Mouse (Mus musculus): ENCODE measurements around the gene Slain2. TPM values are rescaled to one million over a fixed set of nuclear protein-coding genes. Genes with fewer than 3 reads are reported as not detected.
A peak's percentile ranks its signal among the peaks of the same experiment; 100 is the strongest.

Gene Slain2
- total RNA-seq (2015) (43.2 and 48.5 TPM in 2 replicates), total RNA-seq (2017) (48.0 and 58.0 TPM in 2 replicates)

DNA sequence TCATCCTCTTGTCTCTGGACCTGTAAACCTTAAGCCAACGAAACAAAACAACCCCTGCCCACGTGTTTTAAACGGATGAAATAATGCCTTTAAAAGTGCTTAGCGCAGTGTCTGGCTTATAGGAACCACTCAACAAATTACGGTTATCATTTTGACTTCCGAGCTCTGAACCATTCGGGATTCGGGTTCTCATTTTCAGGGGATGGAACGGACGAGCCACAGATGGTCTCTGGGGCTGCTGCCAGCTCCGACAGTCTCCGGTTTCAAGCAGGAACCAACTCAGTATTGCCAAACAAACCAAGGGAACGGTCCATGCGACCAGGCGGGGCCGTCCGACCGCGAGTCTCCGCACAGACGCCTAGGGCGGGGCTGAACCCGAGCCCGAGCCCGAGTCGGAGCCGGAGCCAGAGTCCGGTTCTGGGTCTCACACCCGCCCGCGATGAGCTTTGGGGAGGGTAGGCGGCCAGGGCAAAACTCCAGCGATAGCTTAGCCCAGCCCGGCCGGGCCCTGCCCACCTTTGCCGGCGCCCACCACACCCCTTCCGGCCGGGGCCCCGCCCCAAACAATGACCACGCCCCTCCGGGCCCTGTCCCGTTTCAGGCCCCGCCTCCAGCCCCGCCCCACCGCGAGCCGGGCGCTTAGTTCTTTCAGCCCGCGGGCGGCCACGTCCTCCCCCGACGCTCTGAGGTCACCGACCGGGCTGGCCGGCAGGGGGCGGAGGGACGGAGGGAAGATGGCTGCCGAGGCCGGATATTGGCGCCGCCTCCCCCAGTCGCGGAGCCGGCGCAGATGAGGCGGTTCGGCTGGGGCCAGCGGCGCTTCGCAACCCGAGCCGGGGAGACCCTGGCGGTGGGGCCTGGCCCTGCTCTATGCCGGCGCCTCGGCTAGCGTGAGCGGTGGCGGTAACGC is at the start of gene Slain2:
Slain2 (plus strand) TSS at position 657 of the 910 bp plus-strand sequence.
- peak; percentile 80 for ATAC-seq (replicated peaks; ENCODE audit: poor library complexity)

DNA sequence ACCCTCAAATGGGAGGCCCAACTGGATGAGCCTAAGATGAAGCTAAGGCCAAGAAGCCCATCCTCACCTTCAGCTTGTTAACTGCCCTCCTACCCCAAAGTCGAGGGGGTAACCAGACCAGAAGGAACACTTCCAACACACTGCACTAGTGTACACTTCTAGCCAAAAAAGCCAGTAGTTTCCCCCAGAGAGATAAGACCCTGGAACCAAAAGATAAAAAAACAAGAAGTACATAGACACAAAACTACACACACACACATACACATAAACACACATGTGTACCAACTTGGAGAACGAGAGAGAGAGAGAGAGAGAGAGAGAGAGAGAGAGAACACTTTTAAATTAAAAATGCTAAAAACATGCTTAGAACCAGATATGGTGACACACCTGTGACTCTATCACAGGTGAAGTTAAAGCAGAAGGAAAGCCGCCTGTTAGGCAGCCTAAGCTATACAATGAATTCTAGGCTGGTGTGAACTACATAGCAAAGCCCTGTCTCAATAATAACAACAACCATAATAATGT is 49.4 kb upstream of the Slain2 start:
- no peak for ATAC-seq (replicated peaks; ENCODE audit: poor library complexity)

DNA sequence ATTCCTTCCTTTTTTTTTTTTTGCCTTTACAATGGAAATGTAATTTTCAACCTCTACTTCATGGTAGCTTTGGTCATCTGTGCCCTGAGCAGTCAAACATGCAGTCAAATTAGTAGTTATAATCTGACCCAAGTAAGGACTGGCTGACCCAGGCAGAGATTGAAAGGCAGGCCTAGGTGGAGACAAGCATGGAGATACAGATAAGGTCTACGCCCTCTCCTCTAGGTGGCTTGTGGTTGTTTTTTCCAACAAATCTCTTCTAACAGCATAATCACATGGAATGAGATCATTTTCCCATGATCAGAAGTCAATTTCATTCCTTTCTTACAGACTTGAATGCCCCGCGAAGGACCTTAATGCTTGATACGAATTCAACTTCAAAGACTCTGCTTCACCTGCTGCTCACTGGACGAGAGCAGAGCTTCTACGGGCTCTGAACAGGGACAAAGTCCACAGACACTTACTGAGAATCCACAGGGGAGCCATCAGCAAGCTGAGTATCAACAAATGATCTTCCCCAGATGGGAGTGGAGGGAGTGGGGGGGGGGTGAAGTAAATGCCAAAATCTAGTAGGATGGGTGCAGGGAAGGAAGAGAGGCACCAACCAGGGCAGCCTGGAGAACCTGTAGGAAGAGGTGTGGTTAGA is 47.7 kb upstream of the Slain2 start:
- no peak for ATAC-seq (replicated peaks; ENCODE audit: poor library complexity)

DNA sequence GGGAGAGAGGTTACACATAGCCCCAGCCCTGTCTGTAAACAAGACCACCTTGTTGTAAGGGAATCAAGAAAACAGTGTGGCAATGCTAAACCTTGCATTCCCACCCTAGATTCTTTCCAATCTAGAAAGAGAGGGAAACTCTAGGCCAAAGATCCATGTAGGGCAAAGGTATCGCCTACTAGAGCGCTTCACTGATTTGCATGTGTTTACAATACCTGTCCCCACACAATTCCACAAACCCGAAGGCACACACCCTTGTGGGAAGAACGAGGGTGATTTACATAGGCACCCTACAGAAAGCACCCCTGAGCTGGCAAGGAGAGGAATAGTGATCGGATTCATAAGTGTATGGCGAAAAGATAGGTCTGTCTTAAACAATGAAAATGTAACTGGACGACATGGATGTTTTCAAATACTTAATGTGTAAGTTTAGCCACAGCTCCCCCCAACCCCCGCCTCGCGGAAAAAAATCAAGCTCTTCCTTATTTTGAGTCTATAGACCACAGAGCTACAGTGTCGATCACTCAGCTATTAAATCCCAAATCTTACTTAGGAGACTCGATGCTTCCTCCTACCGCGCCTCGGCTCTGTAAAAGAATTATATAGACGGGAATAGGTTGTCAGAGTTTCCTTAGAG is 47.0 kb upstream of the Slain2 start:
- peak; percentile 15; the same call in 1 of the 2 replicates for ATAC-seq (replicated peaks; ENCODE audit: poor library complexity)

DNA sequence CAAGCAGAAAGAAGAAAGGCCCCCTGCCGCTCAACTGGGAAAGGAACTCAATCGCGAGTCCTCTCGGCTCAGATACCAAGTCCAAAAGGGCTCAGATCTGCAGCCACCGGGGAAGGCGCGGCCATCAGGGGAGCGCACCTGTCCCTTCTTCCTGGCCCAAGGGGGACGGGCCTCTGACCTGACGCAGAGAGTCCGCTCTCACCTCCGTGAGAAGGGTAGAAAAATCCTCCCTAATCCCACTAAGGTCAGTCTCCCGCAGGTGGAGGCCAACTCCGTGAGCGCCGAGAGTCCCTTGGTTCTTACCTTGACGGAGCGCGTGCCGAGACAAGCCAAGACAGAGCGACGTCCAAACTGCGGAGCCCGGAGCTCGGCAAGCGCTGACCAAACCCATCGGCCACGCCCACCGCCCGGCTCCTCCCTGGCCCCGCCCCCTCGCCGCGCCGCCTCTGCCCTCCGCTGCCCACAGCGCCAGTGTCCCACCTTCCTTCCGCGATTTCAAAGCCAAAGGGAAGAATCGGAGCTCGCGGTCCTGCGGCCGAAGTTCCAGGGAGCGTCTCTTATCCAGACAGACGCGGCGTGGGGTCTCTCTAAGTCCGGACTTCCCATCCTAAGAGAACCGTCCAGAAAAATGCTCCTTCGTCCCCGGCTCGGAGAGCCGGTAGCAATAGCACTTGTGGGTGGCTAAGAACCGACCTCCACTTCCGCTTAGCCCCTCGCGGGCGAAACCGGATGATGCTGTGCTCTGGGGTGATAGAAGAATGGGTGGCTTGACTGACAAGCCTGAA is 45.8 kb upstream of the Slain2 start, which contains the start of gene Tec:
Tec (minus strand) TSS at position 393 of the 785 bp plus-strand sequence.
- ATAC-seq (replicated peaks; ENCODE audit: poor library complexity) = peak; percentile 78

DNA sequence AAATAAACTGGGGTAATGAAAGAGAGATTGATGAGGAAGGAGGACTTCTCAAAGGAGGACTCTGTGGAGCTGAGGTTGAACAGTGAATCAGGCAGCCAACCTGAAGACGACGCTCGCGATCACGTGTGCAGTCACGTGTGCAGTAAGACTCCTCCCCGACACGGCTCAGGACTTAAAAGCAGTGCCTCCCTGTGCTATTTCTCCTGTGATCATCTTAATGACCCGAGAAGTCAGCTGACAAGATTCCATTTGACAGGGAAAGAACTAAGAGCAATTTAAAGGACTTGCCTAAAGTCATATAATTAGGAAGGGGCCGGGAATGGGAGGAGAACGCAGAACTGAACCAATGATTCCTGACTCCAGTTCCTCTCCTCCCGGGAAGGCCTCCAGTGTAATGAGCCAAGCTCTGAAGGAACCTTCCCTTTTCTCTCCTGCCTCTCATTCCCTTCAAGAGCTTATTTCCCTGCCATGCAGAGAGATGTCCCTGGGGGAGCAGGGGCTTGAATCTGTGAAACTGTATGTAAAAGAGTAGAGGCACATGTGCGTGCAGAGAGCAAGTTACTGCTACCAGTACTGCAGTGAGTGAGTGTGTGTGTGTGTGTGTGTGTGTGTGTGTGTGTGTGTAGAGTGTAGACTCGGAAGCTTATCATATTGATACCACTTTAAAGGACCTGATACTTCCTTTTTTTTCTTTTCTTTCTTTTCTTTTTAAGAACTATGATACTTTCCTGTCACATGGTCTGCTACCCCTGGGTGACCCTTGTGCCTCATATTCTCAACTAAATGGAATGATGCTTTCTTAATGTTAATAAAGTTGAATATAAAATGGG is 44.1 kb upstream of the Slain2 start:
- no peak for ATAC-seq (replicated peaks; ENCODE audit: poor library complexity)

DNA sequence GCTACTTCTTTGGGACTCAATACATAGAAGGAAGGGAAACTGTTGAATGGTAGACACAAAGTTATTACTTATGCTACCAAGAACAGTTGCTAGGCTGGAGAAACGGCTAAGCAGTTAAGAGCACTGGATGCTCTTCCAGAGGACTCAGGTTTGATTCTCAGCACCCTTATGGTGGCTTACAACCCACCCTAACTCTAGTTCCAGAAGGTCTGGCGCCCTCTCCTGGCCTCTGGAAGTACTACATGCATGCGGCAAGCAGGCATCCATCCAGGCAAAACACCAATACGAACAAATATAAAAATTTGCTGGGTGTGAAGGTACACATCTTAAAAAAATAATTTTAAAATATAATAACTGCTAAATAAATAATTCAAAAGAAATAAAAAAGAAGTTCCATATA is 43.0 kb upstream of the Slain2 start:
- no peak for ATAC-seq (replicated peaks; ENCODE audit: poor library complexity)

DNA sequence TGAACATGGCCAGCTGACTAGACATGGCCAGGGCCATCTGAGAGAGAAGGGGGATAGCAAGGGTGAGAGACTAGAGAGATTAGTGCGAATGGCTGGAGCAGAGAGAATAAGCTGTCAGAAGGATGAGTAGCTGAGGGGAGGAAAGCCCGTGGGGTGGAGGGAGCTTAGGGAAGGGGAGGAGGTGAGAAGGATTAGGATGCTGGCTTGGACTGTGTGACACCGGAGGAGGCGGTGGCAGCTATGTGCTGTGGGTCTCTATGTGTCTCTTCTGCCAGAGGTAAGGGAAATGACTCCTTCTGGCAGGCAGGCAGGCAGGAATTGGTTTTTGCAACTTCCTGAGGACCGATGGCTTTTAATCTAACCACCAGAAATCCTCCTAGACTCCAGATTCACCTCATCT is 34.4 kb upstream of the Slain2 start:
- ATAC-seq (replicated peaks; ENCODE audit: poor library complexity) = peak; percentile 53

DNA sequence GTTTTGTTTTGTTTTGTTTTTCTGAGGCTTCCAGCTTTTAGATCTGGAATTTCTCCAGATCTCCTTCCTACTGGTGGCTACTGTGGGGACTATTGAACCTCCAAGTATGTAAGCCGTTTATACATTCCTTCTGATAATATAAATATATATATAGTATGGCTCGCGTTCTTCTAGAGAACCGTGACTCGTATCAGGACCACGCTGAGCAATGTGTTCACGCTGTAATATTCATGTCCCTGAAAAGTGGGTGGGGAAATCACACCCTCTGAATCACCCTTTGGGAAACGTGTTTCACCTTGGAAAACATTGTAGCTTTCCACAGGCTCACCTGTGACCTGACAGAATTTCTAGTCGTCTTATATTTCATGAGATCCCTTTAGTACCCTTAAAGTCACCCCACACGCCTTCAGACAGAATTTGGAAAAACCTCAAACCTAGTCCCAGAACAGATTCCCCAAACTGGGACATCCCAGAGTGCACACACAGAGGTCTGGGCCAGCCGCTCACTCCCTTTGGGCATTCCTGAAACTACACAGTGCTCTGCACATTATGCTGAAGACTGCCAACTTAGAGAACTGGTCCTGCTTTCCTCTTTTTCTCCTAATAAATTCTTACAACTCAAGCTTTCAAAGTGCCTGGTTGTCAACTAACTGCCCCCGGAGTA is 32.2 kb upstream of the Slain2 start:
- ATAC-seq (replicated peaks; ENCODE audit: poor library complexity) = no peak

DNA sequence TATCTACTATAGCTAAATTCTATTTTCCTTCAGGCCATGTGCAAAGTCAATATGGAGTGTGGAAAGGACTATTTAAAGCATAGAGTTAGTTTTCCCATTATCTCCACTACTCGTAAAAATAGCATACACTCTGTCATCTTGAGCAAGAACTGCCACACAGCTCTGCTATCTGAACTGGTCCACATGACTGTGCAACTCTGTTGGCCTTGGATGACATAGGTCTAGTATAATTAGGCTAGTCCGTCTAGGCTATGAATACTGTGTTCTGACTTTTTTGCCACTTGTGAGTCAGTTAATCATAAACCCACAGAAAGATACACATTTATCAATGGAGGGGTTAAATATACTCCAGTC is 31.7 kb upstream of the Slain2 start:
- ATAC-seq (replicated peaks; ENCODE audit: poor library complexity) = peak; percentile 75

DNA sequence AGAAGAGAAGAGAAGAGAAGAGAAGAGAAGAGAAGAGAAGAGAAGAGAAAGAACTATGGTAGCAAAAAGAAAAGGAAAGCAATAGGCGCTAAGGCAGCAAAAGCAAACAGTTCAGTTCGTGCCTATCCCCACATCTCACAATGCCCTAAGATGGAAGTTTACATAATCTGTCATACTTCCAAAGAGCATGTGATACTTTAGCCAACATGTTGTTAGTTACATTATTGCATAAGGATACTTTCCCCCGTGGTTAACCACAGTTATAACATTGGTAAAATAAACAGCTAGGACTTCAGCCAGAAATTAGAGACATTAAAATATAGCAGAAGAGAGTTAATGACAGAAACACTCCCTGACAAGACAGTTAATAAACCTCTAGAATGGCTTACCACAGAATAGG is 30.4 kb upstream of the Slain2 start:
- peak; percentile 81 for ATAC-seq (replicated peaks; ENCODE audit: poor library complexity)

DNA sequence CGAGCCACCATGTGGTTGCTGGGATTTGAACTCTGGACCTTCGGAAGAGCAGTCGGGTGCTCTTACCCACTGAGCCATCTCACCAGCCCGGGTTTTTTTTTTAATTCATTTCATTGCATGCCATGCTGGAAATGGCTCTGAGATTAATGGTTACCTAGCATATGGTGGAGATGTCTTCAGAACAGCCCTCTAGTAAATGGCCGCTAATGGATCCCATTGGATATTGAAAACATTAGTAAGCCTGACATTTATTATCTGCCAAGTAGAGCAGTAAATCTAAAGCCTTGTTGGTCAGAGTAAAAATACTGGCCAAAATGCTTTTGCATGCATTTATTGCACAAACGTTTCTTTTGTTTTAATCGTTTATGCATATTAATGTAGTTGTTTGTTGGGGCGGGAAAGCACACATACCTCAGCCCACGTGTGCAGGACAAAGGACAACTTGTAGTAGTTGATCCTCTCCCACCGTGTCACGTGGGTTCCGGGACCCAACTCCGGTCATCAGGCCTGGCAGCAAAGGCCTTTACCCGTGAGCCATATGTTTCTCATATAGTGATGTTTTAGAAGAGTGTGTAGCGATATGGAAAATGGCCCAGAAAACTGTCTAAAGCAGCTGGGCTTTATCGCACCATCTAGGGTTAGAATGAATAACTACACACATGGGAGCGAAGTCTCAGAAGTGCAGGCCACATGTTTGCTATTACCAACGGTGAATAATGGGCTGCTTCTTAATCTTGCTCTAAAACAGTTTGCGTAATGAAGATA is 27.5 kb upstream of the Slain2 start:
- ATAC-seq (replicated peaks; ENCODE audit: poor library complexity) = no peak

DNA sequence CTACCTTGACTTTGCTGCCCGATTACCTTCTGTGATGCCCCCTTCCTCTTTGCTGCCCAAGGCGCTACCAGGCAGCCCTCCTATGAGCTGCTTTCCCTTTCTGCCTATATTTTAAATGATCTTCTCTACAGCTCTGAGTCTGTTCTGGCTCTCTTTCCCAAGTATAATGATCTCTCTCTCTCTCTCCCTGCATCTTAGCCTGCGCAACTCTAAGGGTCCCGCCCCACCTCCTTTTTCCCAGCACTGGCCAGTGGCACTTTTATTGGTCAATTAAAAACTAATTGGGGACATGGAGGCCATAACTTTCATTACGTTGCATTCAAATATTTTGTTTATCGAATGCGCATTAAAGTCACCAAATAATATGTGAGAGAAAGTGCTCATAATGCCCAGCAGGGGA is 25.8 kb upstream of the Slain2 start:
- no peak for ATAC-seq (replicated peaks; ENCODE audit: poor library complexity)

DNA sequence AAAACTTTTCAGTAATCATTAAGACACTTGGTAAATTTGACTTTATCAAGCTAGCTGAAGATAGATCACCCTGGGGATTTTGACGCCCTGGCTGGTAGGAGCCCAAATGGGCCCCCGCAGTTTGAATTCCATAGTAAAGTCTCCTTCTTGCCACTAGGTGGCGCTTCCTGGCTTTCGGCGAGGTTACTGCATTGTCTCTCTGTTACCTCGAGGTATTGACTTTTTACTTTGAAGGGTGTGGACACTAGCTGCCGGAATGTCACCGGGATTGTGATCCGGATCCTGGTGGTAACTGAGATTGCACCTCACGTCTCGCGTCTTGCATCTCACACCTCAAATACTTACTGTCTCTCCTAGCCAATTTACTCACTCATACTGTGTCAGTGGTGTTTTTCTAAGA is 22.6 kb upstream of the Slain2 start:
- ATAC-seq (replicated peaks; ENCODE audit: poor library complexity) = peak; percentile 95

DNA sequence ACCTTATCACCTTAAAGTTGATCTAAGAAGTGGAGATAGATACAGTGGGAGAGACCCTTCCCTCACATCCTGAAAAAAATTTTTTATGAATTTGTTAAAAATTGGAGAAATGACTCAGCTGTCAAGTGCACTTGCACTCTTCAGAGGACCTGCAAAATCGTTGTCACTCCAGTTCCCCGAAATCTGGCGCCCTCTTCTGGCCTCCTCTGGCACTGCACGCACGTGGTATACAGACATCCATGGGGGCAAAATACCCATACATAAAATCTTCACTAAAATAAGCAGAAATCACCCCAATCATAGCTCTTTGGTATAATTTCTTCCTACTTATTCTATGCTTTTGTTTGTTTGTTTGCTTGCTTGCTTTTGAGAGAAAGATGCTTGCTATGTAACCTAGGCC is 20.1 kb upstream of the Slain2 start:
- ATAC-seq (replicated peaks; ENCODE audit: poor library complexity) = peak; percentile 56

DNA sequence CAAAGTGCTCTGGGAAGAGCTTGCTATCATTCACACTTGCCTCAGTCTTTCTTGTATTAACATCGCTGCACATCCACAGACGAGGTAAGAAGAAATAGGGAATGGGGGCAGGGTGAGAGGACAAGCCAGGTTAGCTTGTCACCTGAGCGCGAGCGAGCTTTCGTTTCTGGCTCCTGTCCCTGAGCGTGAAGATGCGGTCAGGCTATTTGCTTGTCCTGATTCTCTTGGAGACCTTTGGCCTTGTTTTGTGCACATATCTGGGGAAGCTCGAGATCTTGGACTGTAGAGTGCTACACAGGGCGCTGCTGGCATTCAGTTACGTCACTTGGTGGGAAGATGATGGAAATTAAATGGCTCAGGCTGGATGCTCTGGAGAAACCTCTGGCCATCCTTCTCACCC is 18.8 kb upstream of the Slain2 start:
- ATAC-seq (replicated peaks; ENCODE audit: poor library complexity) = no peak

DNA sequence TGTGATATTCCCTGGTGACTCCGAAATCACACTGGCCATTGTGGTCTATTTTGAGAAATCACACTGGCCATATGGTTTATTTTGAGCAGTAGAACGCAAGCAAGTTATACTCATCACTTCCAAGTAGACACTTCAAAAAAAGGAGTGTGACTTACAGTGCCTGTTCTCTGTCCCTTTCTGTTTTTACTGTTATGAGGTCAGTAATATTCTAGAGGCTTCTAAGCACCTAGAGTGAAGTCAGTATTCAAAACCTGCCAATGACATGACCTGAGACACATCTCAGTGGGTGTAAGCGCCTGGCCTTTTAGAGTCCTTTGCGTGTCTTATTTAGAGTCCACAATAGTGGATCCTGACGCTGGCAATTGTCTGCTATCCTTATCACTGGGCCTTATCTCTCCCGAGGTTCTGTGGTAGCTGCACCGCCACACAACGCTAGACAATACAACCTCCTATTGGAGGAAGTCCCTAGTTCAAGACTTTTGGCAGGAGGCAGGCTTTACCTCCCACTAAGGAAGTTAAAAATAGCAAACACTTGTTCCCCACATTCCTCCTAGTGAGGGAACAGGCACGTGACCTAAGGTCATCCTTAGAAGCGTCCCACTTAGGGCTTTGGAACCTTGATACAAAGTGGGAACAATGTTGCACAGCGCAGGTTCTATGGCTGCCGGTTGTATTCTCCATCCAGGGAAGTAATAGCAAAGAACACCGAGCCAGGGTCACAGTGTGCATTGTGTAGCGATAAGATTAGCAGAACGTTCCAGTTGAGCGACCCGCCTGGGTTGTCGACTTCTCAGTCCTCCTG is 17.4 kb upstream of the Slain2 start:
- ATAC-seq (replicated peaks; ENCODE audit: poor library complexity) = peak; percentile 49

DNA sequence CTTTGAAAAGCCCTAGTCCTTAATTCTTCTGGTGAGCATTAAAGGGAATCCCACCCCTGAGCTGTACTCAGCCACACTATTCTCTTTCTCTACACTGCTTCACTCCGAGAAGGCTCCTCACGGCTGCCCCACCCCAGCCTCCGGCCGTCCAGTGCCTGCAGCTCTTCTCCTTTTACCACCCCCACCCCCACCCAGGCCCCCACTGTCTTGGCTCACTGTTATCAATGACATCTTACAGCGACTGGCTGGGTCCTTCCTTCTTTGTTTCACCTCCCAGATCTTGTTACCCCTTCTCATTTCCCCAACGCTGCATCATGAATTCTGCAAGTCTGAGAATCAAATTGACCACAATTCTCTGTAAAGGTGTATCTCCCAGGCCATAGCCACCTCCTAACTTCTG is 16.1 kb upstream of the Slain2 start:
- ATAC-seq (replicated peaks; ENCODE audit: poor library complexity) = peak; percentile 18; the same call in 1 of the 2 replicates
